Mouse (Mus musculus): ENCODE data around the gene Paqr4. TPM values are rescaled to one million over a fixed set of nuclear protein-coding genes. Genes with fewer than 3 reads are reported as not detected.

Gene Paqr4
- polyA plus RNA-seq, 1 experiment from 2014 or later, result 25.4 TPM

GRCm38 (mm10) chr17:23745301-23746251 lies 4.9 kb upstream of the Paqr4 start, which contains the start of gene Kremen2:
Gene Kremen2, minus strand, starts transcription at chr17:23745833.
- no peaks in the 10 kb centered on the region for H3K9me3 ChIP-seq (replicated peaks; ENCODE audit: control insufficient read depth, low read length)
- H3K4me1 ChIP-seq (ENCODE audit: control insufficient read depth, insufficient read depth, low read length), result peaks cover 31% of the 10 kb centered on the region
- H3K9ac ChIP-seq (ENCODE audit: low read length), result peak within 1 kb of the TSS; percentile 55
- H3K4me3 ChIP-seq (replicated peaks; ENCODE audit: low read length), result peak within 1 kb of the TSS; percentile 34
- no peak within 1 kb of the TSS for H3K27ac ChIP-seq (ENCODE audit: low read length)
- ATAC-seq (ENCODE audit: insufficient read depth, low FRiP score), result no peak
- under 1% methylated on average over 43 of the region's 45 CpGs for WGBS
- H3K36me3 ChIP-seq (ENCODE audit: control insufficient read depth, insufficient read depth, low read length), result no peaks in the 10 kb centered on the region
- H3K27me3 ChIP-seq (ENCODE audit: control insufficient read depth, insufficient read depth, low read length), result peaks cover 64% of the 10 kb centered on the region
- peak within 1 kb of the TSS; percentile 59 for H3K4me2 ChIP-seq (ENCODE audit: low read depth, low read length)

GRCm38 (mm10) chr17:23744651-23745050 lies 4.0 kb upstream of the Paqr4 start:
- H3K36me3 ChIP-seq (ENCODE audit: control insufficient read depth, insufficient read depth, low read length), result no peaks in the 10 kb centered on the region
- 0 out of 2 replicates have a peak overlapping the region, but pooled peaks have one; percentile 59 for H3K4me2 ChIP-seq (ENCODE audit: low read depth, low read length)
- H3K9me3 ChIP-seq (replicated peaks; ENCODE audit: control insufficient read depth, low read length), result no peaks in the 10 kb centered on the region
- 5% methylated on average over 14 of the region's 14 CpGs for WGBS
- peaks cover 64% of the 10 kb centered on the region for H3K27me3 ChIP-seq (ENCODE audit: control insufficient read depth, insufficient read depth, low read length)
- H3K4me1 ChIP-seq (ENCODE audit: control insufficient read depth, insufficient read depth, low read length), result peaks cover 34% of the 10 kb centered on the region
- 0 out of 2 replicates have a peak overlapping the region, but pooled peaks have one; percentile 1 for H3K4me3 ChIP-seq (replicated peaks; ENCODE audit: low read length)
- H3K27ac ChIP-seq (ENCODE audit: low read length), result no peak overlapping the region
- no peak for ATAC-seq (ENCODE audit: insufficient read depth, low FRiP score)
- no peak overlapping the region; the same call in 1 of the 2 replicates for H3K9ac ChIP-seq (ENCODE audit: low read length)

GRCm38 (mm10) chr17:23744076-23744475 lies 3.4 kb upstream of the Paqr4 start:
- 29% methylated on average over 8 of the region's 8 CpGs for WGBS
- Histone ChIP-seq H3K4me2 (ENCODE audit: low read depth, low read length) (no peak overlapping the region), H3K27ac (ENCODE audit: low read length) (no peak overlapping the region), H3K4me1 (ENCODE audit: control insufficient read depth, insufficient read depth, low read length) (peaks cover 37% of the 10 kb centered on the region), H3K9me3 (replicated peaks; ENCODE audit: control insufficient read depth, low read length) (no peaks in the 10 kb centered on the region), H3K36me3 (ENCODE audit: control insufficient read depth, insufficient read depth, low read length) (no peaks in the 10 kb centered on the region), H3K27me3 (ENCODE audit: control insufficient read depth, insufficient read depth, low read length) (peaks cover 64% of the 10 kb centered on the region), H3K4me3 (replicated peaks; ENCODE audit: low read length) (no peak overlapping the region), H3K9ac (ENCODE audit: low read length) (no peak overlapping the region)
- no peak for ATAC-seq (ENCODE audit: insufficient read depth, low FRiP score)

- H3K9me3 ChIP-seq (replicated peaks; ENCODE audit: control insufficient read depth, low read length), result no peaks in the 10 kb centered on the region
- no peak overlapping the region for H3K9ac ChIP-seq (ENCODE audit: low read length)
- peaks cover 61% of the 10 kb centered on the region for H3K27me3 ChIP-seq (ENCODE audit: control insufficient read depth, insufficient read depth, low read length)
- ATAC-seq (ENCODE audit: insufficient read depth, low FRiP score), result no peak
- no peak overlapping the region for H3K4me3 ChIP-seq (replicated peaks; ENCODE audit: low read length)
- no peak overlapping the region for H3K4me2 ChIP-seq (ENCODE audit: low read depth, low read length)
- peaks cover 36% of the 10 kb centered on the region for H3K4me1 ChIP-seq (ENCODE audit: control insufficient read depth, insufficient read depth, low read length)
- 68% methylated on average over 12 of the region's 12 CpGs for WGBS
- H3K27ac ChIP-seq (ENCODE audit: low read length), result no peak overlapping the region
- no peaks in the 10 kb centered on the region for H3K36me3 ChIP-seq (ENCODE audit: control insufficient read depth, insufficient read depth, low read length)
Measured at GRCm38 (mm10) chr17:23742941-23743340, 2.3 kb upstream of the Paqr4 start.

GRCm38 (mm10) chr17:23742210-23742793 lies 1.6 kb upstream of the Paqr4 start:
- H3K36me3 ChIP-seq (ENCODE audit: control insufficient read depth, insufficient read depth, low read length), result no peaks in the 10 kb centered on the region
- H3K4me3 ChIP-seq (replicated peaks; ENCODE audit: low read length), result peak overlapping the region; percentile 15; the same call in 1 of the 2 replicates
- no peaks in the 10 kb centered on the region for H3K9me3 ChIP-seq (replicated peaks; ENCODE audit: control insufficient read depth, low read length)
- peak overlapping the region; percentile 12; the same call in 1 of the 2 replicates for H3K9ac ChIP-seq (ENCODE audit: low read length)
- ATAC-seq (ENCODE audit: insufficient read depth, low FRiP score), result no peak
- H3K27ac ChIP-seq (ENCODE audit: low read length), result no peak overlapping the region
- WGBS, result 6% methylated on average over 44 of the region's 44 CpGs
- peaks cover 36% of the 10 kb centered on the region for H3K4me1 ChIP-seq (ENCODE audit: control insufficient read depth, insufficient read depth, low read length)
- peak overlapping the region; percentile 18 for H3K4me2 ChIP-seq (ENCODE audit: low read depth, low read length)
- peaks cover 58% of the 10 kb centered on the region for H3K27me3 ChIP-seq (ENCODE audit: control insufficient read depth, insufficient read depth, low read length)

GRCm38 (mm10) chr17:23741359-23742209 lies 917 bp upstream of the Paqr4 start:
- H3K4me1 ChIP-seq (ENCODE audit: control insufficient read depth, insufficient read depth, low read length), result peaks cover 36% of the 10 kb centered on the region
- ATAC-seq (ENCODE audit: insufficient read depth, low FRiP score), result no peak
- H3K27me3 ChIP-seq (ENCODE audit: control insufficient read depth, insufficient read depth, low read length), result peaks cover 57% of the 10 kb centered on the region
- H3K4me3 ChIP-seq (replicated peaks; ENCODE audit: low read length), result no peak overlapping the region
- H3K36me3 ChIP-seq (ENCODE audit: control insufficient read depth, insufficient read depth, low read length), result no peaks in the 10 kb centered on the region
- WGBS, result 46% methylated on average over 38 of the region's 38 CpGs
- 0 out of 2 replicates have a peak overlapping the region, but pooled peaks have one; percentile 18 for H3K4me2 ChIP-seq (ENCODE audit: low read depth, low read length)
- no peaks in the 10 kb centered on the region for H3K9me3 ChIP-seq (replicated peaks; ENCODE audit: control insufficient read depth, low read length)
- no peak overlapping the region for H3K27ac ChIP-seq (ENCODE audit: low read length)
- H3K9ac ChIP-seq (ENCODE audit: low read length), result peak overlapping the region; percentile 12; the same call in 1 of the 2 replicates

- Histone ChIP-seq H3K4me3 (replicated peaks; ENCODE audit: low read length) (peak overlapping the region; percentile 77), H3K36me3 (ENCODE audit: control insufficient read depth, insufficient read depth, low read length) (no peaks in the 10 kb centered on the region), H3K9me3 (replicated peaks; ENCODE audit: control insufficient read depth, low read length) (no peaks in the 10 kb centered on the region), H3K4me2 (ENCODE audit: low read depth, low read length) (peak overlapping the region; percentile 97), H3K9ac (ENCODE audit: low read length) (peak overlapping the region; percentile 86), H3K27me3 (ENCODE audit: control insufficient read depth, insufficient read depth, low read length) (peaks cover 43% of the 10 kb centered on the region), H3K4me1 (ENCODE audit: control insufficient read depth, insufficient read depth, low read length) (peaks cover 27% of the 10 kb centered on the region), H3K27ac (ENCODE audit: low read length) (peak overlapping the region; percentile 78)
- under 1% methylated on average over 46 of the region's 46 CpGs for WGBS
- peak; percentile 87 for ATAC-seq (ENCODE audit: insufficient read depth, low FRiP score)
Measured at GRCm38 (mm10) chr17:23740136-23740584, 507 bp downstream of the Paqr4 start.

- WGBS, result 2% methylated on average over 48 of the region's 48 CpGs
- Histone ChIP-seq H3K27ac (ENCODE audit: low read length) (peak overlapping the region; percentile 58), H3K36me3 (ENCODE audit: control insufficient read depth, insufficient read depth, low read length) (no peaks in the 10 kb centered on the region), H3K4me3 (replicated peaks; ENCODE audit: low read length) (peak overlapping the region; percentile 77), H3K27me3 (ENCODE audit: control insufficient read depth, insufficient read depth, low read length) (peaks cover 36% of the 10 kb centered on the region), H3K4me2 (ENCODE audit: low read depth, low read length) (peak overlapping the region; percentile 97), H3K4me1 (ENCODE audit: control insufficient read depth, insufficient read depth, low read length) (peaks cover 21% of the 10 kb centered on the region), H3K9me3 (replicated peaks; ENCODE audit: control insufficient read depth, low read length) (no peaks in the 10 kb centered on the region), H3K9ac (ENCODE audit: low read length) (peak overlapping the region; percentile 86)
- peak; percentile 12 for ATAC-seq (ENCODE audit: insufficient read depth, low FRiP score)
Measured at GRCm38 (mm10) chr17:23739202-23740135, 1.2 kb downstream of the Paqr4 start.
